In genomic region chr10:88379013-88379885, GRCm38 (mm10) we compare ENCODE assay signal across 8 mouse cellular contexts. TPM values are rescaled to one million over a fixed set of nuclear protein-coding genes. Genes with fewer than 3 reads are reported as not detected.
DNase-seq lines count a peak whose midpoint lies in the region; ATAC-seq and TF ChIP-seq lines count a peak whose summit lies in the region.

Gene Dram1, minus strand, starts transcription at chr10:88379080.
Gene Gnptab, plus strand, starts transcription at chr10:88379132.

- peak; percentile 82 for TF ChIP-seq CTCF in G1E (IDR thresholded peaks at IDR 0.05; ENCODE audit: low read depth, low read length)
- TF ChIP-seq CTCF in cerebellum, adult 2 months (IDR thresholded peaks at IDR 0.05; ENCODE audit: borderline replicate concordance, insufficient read depth, low read depth, low read length): peak; percentile 84
- TF ChIP-seq CTCF in olfactory bulb, adult 2 months (IDR thresholded peaks at IDR 0.05; ENCODE audit: insufficient read depth, low read depth, low read length): peak; percentile 98

- H3K27me3 ChIP-seq in G1E (ENCODE audit: insufficient read depth, low read length): peaks cover 7% of the 10 kb centered on the region; the same call in 1 of the 2 replicates
- no peaks in the 10 kb centered on the region for H3K27me3 ChIP-seq in cerebellum, adult 2 months (ENCODE audit: control insufficient read depth, insufficient read depth, low read length)
- H3K27me3 ChIP-seq in lung, embryonic 15.5 days: no peaks in the 10 kb centered on the region

- peaks cover 4% of the 10 kb centered on the region for H3K36me3 ChIP-seq in G1E (replicated peaks)
- no peaks in the 10 kb centered on the region for H3K36me3 ChIP-seq in lung, embryonic 15.5 days

- H3K4me1 ChIP-seq in G1E (ENCODE audit: insufficient read depth, low read depth, low read length): peaks cover 59% of the 10 kb centered on the region
- H3K4me1 ChIP-seq in cerebellum, adult 2 months (ENCODE audit: control insufficient read depth, insufficient read depth, low read length): peaks cover 6% of the 10 kb centered on the region; the same call in 1 of the 2 replicates
- H3K4me1 ChIP-seq in lung, embryonic 15.5 days: peaks cover 35% of the 10 kb centered on the region
- H3K4me1 ChIP-seq in olfactory bulb, adult 2 months (ENCODE audit: control insufficient read depth, insufficient read depth, low read length): peaks cover 8% of the 10 kb centered on the region

- H3K9me3 ChIP-seq in G1E (replicated peaks): no peaks in the 10 kb centered on the region
- no peaks in the 10 kb centered on the region for H3K9me3 ChIP-seq in lung, embryonic 15.5 days

- WGBS in cerebellum, adult 2 months: under 1% methylated on average over 87 of the region's 87 CpGs
- under 1% methylated on average over 86 of the region's 87 CpGs for WGBS in lung, embryonic 15.5 days
- under 1% methylated on average over 86 of the region's 87 CpGs for WGBS in olfactory bulb, adult 2 months

- peak; percentile 5; the same call in 1 of the 2 replicates for ATAC-seq in G1E (ENCODE audit: extremely low read depth, insufficient number of reproducible peaks, low FRiP score, poor library complexity, severe bottlenecking)
- ATAC-seq in hematopoietic stem cell, adult 5-6 weeks (replicated peaks in 1 of 2; ENCODE audit: insufficient read depth in 1 of 2, low FRiP score in 2 of 2, low TSS enrichment in 1 of 2, low read depth in 1 of 2, poor library complexity in 2 of 2, severe bottlenecking in 2 of 2): peak; percentile 58 to 61
- peak; percentile 85 for ATAC-seq in lung, embryonic 15.5 days (ENCODE audit: borderline replicate concordance, extremely low read depth, low FRiP score, low TSS enrichment)

- DNase-seq in G1E (ENCODE audit: low spot score): peak; percentile 86
- peak; percentile 87 to 93 for DNase-seq in cerebellum, adult 2 months
- DNase-seq in forelimb bud, embryonic 11.5 days (ENCODE audit: low read depth, low spot score): peak; percentile 75
- DNase-seq in layer of hippocampus, adult 9-10 months (ENCODE audit: low spot score): peak; percentile 44
- peak; percentile 73 to 80 for DNase-seq in thymus, adult 18-20 months

- H3K9ac ChIP-seq in lung, embryonic 15.5 days: peak within 1 kb of the TSS; percentile 73

- peak within 1 kb of the TSS; percentile 93 for H3K4me2 ChIP-seq in lung, embryonic 15.5 days

- 0 out of 2 replicates have a peak, but pooled peaks have one; percentile 25 for TF ChIP-seq POLR2A in cerebellum, adult 2 months (IDR thresholded peaks at IDR 0.05; ENCODE audit: borderline replicate concordance, insufficient read depth, low read length)
- peak; percentile 34; the same call in 1 of the 2 replicates for TF ChIP-seq POLR2A in olfactory bulb, adult 2 months (IDR thresholded peaks at IDR 0.05; ENCODE audit: insufficient read depth, low read depth, low read length)

- peak within 1 kb of the TSS; percentile 50 for H3K27ac ChIP-seq in cerebellum, adult 2 months (ENCODE audit: insufficient read depth, low read length)
- H3K27ac ChIP-seq in lung, embryonic 15.5 days: peak within 1 kb of the TSS; percentile 77
- peak within 1 kb of the TSS; percentile 36 for H3K27ac ChIP-seq in olfactory bulb, adult 2 months (ENCODE audit: insufficient read depth, low read depth, low read length)

- H3K4me3 ChIP-seq in G1E (ENCODE audit: low read depth, low read length): peak within 1 kb of the TSS; percentile 93
- H3K4me3 ChIP-seq in cerebellum, adult 2 months (replicated peaks; ENCODE audit: insufficient read depth, low read depth, low read length): peak within 1 kb of the TSS; percentile 94
- peak within 1 kb of the TSS; percentile 92 for H3K4me3 ChIP-seq in lung, embryonic 15.5 days
- peak within 1 kb of the TSS; percentile 73 for H3K4me3 ChIP-seq in olfactory bulb, adult 2 months (ENCODE audit: insufficient read depth, low read depth, low read length)

RNA-seq across cellular contexts. Expression of gene Dram1, which starts in this region (rescaled TPM):
- total RNA-seq in G1E (2014; fragmentation: Nextera tagmentation): not detected in 2 replicates
- total RNA-seq in G1E (2017): 0.11 TPM in 1 of 2 replicates, not detected in the other
- polyA plus RNA-seq in G1E (2012): not detected in 2 replicates
- 0.43 and 0.80 TPM in 2 replicates for polyA plus RNA-seq in cerebellum, adult 2 months (2012; rRNA removed)
- total RNA-seq in hematopoietic stem cell, adult 5-6 weeks (2017): 1.5 and 7.1 TPM in 2 replicates
- polyA plus RNA-seq in lung, embryonic 15.5 days (2015; fragmentation: Nextera tagmentation; extraction: Ambion mirVana): 71.7 and 81.0 TPM in 2 replicates
- not detected in 2 replicates for polyA plus RNA-seq in olfactory bulb, adult 2 months (2012; ENCODE audit: insufficient read depth, insufficient read length, low replicate concordance, missing spikeins)

RNA-seq across cellular contexts. Expression of gene Gnptab, which starts in this region (rescaled TPM):
- total RNA-seq in G1E (2014; fragmentation: Nextera tagmentation) (50.8 and 63.6 TPM in 2 replicates), G1E (2017) (34.3 and 41.0 TPM in 2 replicates)
- 2.4 and 2.7 TPM in 2 replicates for polyA plus RNA-seq in G1E (2012)
- 38.8 and 41.2 TPM in 2 replicates for polyA plus RNA-seq in cerebellum, adult 2 months (2012; rRNA removed)
- total RNA-seq in hematopoietic stem cell, adult 5-6 weeks (2017): 55.6 and 65.2 TPM in 2 replicates
- polyA plus RNA-seq in lung, embryonic 15.5 days (2015; fragmentation: Nextera tagmentation; extraction: Ambion mirVana): 16.2 and 17.8 TPM in 2 replicates
- polyA plus RNA-seq in olfactory bulb, adult 2 months (2012; ENCODE audit: insufficient read depth, insufficient read length, low replicate concordance, missing spikeins): not detected in 2 replicates

Comparison
In these comparisons a context has a peak if more than half of its experiments do, and no peak if none do; other contexts are left out.
1. Peak in every context shown above with its lines: DNase-seq, ATAC-seq, H3K4me3 ChIP-seq and H3K27ac ChIP-seq.
2. ATAC-seq: peak in every context shown above with its lines; median percentile 85 in lung, embryonic 15.5 days; 60 in hematopoietic stem cell, adult 5-6 weeks; 5 in G1E.